Mouse (Mus musculus) adrenal gland (tissue): ENCODE measurements around the gene Ten1.

Source experiments
- intact Hi-C: fragments of 180-260 bp; cut with DNase I; formaldehyde crosslinking; loops from one replicate; pipeline ENCODE4 v1.15.1; 2025

The Ten1 gene

DNA sequence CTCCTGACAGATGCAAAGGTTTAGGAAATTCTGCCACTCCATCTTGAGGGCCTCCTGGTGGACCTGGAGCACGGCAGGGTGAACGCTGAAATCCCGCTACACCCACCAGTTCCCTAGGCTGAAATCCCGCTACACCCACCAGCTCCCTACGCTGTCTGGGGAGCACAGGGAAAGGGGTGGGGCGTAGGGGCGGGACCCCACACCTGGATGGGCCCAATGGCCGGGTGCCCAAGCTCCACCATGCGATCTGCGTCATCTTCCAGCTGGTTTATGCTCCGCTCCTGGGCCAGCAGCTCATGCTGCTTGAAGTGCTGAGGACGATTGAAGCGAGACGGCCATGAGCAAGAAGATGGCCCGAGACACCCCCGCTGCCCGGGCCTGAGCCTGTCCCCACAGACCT lies 33.8 kb downstream of the Ten1 start:
- intact Hi-C loops, result no loop called here

DNA sequence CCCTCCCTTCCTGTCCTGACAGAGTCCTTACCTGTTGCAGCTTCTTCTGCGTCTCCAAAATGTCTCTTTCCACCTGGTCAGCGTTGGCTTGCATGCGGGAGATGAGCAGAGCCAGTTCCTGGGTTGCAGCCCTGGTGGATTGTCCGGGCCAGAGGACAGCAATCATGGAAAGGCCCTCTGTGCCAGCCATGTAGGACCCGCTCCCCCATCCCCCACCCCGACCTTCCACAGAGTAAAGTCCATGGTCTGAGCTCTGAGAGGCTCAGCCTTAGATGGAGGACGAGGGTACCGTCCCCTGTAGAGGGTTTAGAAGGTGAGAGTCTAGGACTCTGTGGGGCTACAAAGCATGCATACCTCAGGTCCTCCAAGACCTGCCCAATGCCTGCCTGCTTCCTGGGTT lies 36.2 kb downstream of the Ten1 start:
- intact Hi-C loops, result no loop called here

- intact Hi-C loops, result no loop called here
Observed at GRCm38 (mm10) chr11:116237742-116238395, 39.2 kb downstream of the Ten1 start, which contains the start of gene Evpl. TSS of gene Evpl (minus strand) at chr11:116238077.

DNA sequence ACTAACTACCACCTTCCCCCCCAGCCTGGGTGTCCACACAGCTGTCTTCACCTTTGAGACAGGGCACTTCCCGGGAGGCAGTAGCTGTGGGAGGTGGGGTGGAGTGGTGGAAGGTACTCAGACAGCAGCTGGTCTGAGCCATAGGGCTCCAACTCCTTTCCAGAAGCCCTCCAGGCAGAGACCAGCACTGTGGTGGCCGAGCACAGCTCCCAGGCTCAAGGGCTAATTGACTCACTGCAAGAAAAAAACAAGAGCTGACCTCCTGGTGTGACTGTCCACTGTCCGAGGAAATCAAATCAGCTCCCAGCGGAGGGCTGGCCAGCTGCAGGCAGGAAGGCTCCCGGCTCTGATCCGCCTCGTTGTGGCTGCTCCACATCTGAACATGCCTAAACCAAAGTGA lies 41.1 kb downstream of the Ten1 start:
- intact Hi-C loops, result no loop called here

GRCm38 (mm10) chr11:116241744-116242235 lies 43.1 kb downstream of the Ten1 start:
- intact Hi-C loops, result no loop called here

GRCm38 (mm10) chr11:116244580-116244979 lies 45.9 kb downstream of the Ten1 start:
- intact Hi-C loops, result no loop called here

DNA sequence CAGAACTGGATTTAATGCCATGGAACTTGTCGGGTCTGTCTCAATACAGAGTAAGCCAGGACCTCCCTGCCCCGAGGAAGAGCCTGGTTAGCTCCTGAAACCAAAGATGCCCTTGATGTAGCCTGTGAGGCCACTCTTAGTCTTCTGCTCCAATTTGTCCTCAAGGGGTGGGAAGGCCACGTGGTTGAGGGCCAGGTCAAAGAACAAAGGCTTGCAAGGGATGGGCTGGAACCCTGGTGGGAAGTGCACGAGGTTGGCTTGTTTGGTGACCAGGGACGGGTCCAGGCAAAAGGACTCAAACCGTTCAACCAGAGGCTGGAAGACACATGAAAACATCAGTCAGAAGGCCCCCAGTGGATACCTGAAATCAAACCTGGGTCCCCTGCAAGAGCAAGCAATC lies 47.0 kb downstream of the Ten1 start:
- intact Hi-C loops, result no loop called here

GRCm38 (mm10) chr11:116247502-116248222 lies 49.0 kb downstream of the Ten1 start:
- intact Hi-C loops, result no loop called here

GRCm38 (mm10) chr11:116250898-116251297 lies 52.2 kb downstream of the Ten1 start:
- intact Hi-C loops, result no loop called here

DNA sequence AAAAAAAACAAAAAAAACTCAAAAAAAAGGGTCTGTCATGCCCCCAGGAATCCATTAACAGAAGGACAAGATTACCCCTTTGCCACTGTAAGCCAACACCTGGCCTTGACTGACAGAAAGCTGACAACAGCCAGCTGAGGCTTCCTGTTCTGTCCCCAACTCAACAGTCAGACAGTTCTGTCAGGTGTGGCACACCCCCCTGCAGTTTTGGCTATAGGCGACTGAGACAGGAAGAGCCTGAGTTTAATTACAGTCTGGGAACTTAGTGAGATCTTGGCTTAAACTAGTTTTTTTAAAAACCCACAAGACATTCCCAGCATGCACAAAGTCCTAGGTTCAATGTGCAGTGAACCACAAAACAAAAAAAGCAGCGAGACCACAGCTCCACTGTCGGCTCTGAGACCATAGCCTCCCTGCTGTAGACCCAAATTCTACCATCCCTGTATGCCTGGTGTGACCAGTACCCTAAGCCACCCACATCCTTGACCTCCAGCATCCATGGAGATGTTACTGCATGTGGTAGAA lies 54.5 kb downstream of the Ten1 start:
- intact Hi-C loops, result no loop called here

- intact Hi-C loops, result no loop called here
Observed at GRCm38 (mm10) chr11:116254627-116255026, 56.0 kb downstream of the Ten1 start.

DNA sequence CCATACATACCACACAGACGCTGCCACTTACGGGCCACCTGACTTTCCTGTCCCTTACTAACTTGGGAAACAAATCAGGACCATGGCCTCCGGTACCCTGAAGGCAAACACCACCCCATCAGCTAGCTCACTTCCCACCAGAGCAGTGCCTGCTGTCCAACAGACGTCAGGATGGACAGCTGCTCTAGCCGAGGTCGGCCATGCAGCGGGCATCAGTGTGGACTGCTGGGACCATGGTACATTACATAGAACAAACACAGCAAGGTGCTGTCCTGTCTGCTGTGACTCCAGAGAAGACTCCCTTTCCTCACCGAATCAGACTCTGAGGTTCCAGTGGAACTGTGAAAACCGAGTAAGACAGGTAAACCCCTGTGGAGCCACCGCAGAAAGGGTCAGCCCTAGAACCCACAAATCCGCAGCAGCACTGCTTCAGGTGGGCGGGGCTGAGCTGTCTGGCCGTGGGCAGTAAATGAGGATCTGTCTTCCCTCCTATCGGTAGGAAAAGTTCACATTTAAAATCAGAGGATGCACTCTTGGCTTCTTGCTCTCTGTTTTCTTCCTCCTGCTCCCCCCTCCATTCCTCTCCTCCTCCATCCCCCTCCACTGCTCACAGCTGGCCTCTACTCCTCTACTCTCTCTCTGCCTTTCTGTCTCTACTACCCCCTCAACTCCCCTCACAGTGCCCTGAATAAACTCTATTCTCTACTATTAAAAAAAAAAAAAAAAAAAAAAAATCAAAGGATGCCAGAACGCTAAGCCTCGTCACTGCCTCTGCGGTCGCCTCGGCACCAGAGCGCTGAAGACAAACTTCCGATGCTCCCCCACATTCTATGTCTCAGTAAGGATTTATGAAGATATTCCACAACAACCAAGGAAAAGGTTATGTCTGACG lies 56.7 kb downstream of the Ten1 start:
- intact Hi-C loops, result no loop called here

DNA sequence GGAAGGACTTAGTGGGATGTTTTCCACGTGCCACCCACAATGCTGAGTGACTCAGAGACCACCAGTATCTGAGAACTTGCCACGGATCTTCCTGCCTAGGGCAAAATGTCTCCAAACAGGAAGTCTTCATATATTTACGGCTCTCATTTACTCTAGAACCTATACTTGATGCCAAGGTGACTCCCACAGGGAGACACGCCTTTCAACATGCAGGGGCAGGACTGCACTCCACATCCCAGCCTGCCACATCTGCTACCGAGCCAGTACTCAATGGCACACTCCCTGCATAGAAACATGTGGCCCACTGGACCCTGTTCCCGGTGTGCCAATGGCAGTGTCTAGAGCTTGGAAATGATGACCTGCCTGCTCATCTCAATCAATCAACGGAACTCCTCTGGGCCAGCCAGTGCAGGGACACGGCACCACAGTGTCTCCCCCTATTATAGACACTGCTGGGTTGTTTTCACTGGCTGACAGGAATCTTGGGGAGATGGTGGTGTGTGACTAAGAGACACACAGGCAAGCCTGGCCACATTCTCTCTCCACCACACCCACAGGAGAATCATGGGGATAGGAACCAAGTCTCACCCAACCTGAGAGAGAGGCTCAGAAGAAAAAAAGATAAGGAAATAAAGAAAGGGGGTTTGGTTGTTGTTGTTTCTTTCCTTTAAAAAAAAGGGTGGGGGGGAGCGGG lies 57.5 kb downstream of the Ten1 start:
- intact Hi-C loops, result no loop called here

GRCm38 (mm10) chr11:116259461-116259860 lies 60.8 kb downstream of the Ten1 start:
- intact Hi-C loops, result no loop called here

GRCm38 (mm10) chr11:116260259-116260658 lies 61.6 kb downstream of the Ten1 start:
- intact Hi-C loops, result no loop called here
